Mouse (Mus musculus) cerebellum, adult 2 months (tissue): ENCODE data around the gene Naaladl1. TPM values are rescaled to one million over a fixed set of nuclear protein-coding genes. Genes with fewer than 3 reads are reported as not detected.
A peak's percentile ranks its signal among the peaks of the same experiment; 100 is the strongest.

Experiments
- DNase-seq, 2 experiments: peaks; one replicate each; pipeline ENCODE4 v3.0.0; 2021
- H3K27ac ChIP-seq: fragments of 200-500 bp; 2 replicates; pipeline ENCODE4 v1.5.1; 2012; ENCODE audit warnings: low read length, control low read depth, inconsistent platforms; ENCODE audit not compliant: insufficient read depth
- H3K27me3 ChIP-seq: fragments of 200-500 bp; 2 replicates; pipeline ENCODE4 v1.6.1; 2012; ENCODE audit warnings: inconsistent platforms, mild to moderate bottlenecking, low read length, moderate library complexity; ENCODE audit not compliant: control insufficient read depth, insufficient read depth
- H3K4me1 ChIP-seq: fragments of 200-500 bp; 2 replicates; pipeline ENCODE4 v1.6.1; 2011; ENCODE audit warnings: low read length; ENCODE audit not compliant: control insufficient read depth, insufficient read depth
- H3K4me3 ChIP-seq: fragments of 200-500 bp; replicated peaks from 2 replicates; pipeline ENCODE3; 2011; ENCODE audit warnings: mild to moderate bottlenecking, low read depth, low read length, control low read depth; ENCODE audit not compliant: insufficient read depth
- CTCF ChIP-seq: fragments of 200-500 bp; IDR thresholded peaks from 2 replicates; pipeline ENCODE4 v1.5.1; 2011; ENCODE audit warnings: low read depth, mild to moderate bottlenecking, control low read depth, low read length, moderate library complexity, borderline replicate concordance; ENCODE audit not compliant: insufficient read depth
- POLR2A ChIP-seq: fragments of 200-500 bp; IDR thresholded peaks from 2 replicates; pipeline ENCODE4 v1.6.1; 2011; ENCODE audit warnings: low read length, control low read depth, borderline replicate concordance; ENCODE audit not compliant: insufficient read depth
- WGBS: fragments of 180-500 bp; shearing (Covaris S2); methylation state at CpG from one replicate; pipeline ENCODE4 v1.1.7; 2018; 5-methylcytosine and 5-hydroxymethylcytosine counted together
- polyA plus RNA-seq: library from polyadenylated mRNA; depleted of rRNA; stranded (reverse); fragments of >200 nt; gene quantifications from 2 replicates; pipeline ENCODE4 v1.2.3, GENCODE M21; 2012

Naaladl1 gene
- polyA plus RNA-seq, 1 experiment = 0.05 TPM

- peak in 1 of 2 experiments; percentile 18 for DNase-seq
- Histone ChIP-seq H3K27me3 (no peaks in the 10 kb centered on the region), H3K4me3 (no peak overlapping the region), H3K27ac (no peak overlapping the region), H3K4me1 (0 out of 2 replicates have a peak, but pooled peaks cover 3% of the 10 kb centered on the region)
- TF ChIP-seq POLR2A = no peak
- no peak for TF ChIP-seq CTCF
- under 1% methylated on average over 17 of the region's 17 CpGs for WGBS
Measured at GRCm38 (mm10) chr19:6085417-6085879, 20.1 kb upstream of the Naaladl1 start.

GRCm38 (mm10) chr19:6088841-6089240 lies 16.7 kb upstream of the Naaladl1 start:
- 0 out of 2 replicates have a peak, but pooled peaks cover 1% of the 10 kb centered on the region for H3K4me1 ChIP-seq
- DNase-seq = no peak
- TF ChIP-seq POLR2A (no peak), CTCF (no peak)
- H3K4me3 ChIP-seq = no peak overlapping the region
- no peak overlapping the region for H3K27ac ChIP-seq
- no peaks in the 10 kb centered on the region for H3K27me3 ChIP-seq
- WGBS = 94% methylated on average over 13 of the region's 13 CpGs

- WGBS = 83% methylated on average over 7 of the region's 7 CpGs
- DNase-seq = no peak
- no peaks in the 10 kb centered on the region for H3K4me1 ChIP-seq
- H3K27me3 ChIP-seq = no peaks in the 10 kb centered on the region
- TF ChIP-seq POLR2A (no peak), CTCF (no peak)
- H3K4me3 ChIP-seq = no peak within 1 kb of the TSS
- H3K27ac ChIP-seq = no peak within 1 kb of the TSS
Measured at GRCm38 (mm10) chr19:6094119-6094518, 11.5 kb upstream of the Naaladl1 start, which contains the start of gene AC131692.1. Gene AC131692.1, plus strand, starts transcription at chr19:6094419.

GRCm38 (mm10) chr19:6097847-6098246 lies 7.7 kb upstream of the Naaladl1 start:
- H3K27me3 ChIP-seq = no peaks in the 10 kb centered on the region
- no peaks in the 10 kb centered on the region for H3K4me1 ChIP-seq
- no peak overlapping the region for H3K27ac ChIP-seq
- no peak for DNase-seq
- 84% methylated on average over 3 of the region's 3 CpGs for WGBS
- TF ChIP-seq POLR2A (no peak), CTCF (no peak)
- H3K4me3 ChIP-seq = no peak overlapping the region

- Histone ChIP-seq H3K27me3 (no peaks in the 10 kb centered on the region), H3K4me3 (no peak overlapping the region), H3K4me1 (no peaks in the 10 kb centered on the region), H3K27ac (no peak overlapping the region)
- 75% methylated on average over 6 of the region's 6 CpGs for WGBS
- no peak for DNase-seq
- TF ChIP-seq CTCF = no peak
- no peak for TF ChIP-seq POLR2A
Measured at GRCm38 (mm10) chr19:6101186-6101585, 4.4 kb upstream of the Naaladl1 start.

- WGBS = 68% methylated on average over 6 of the region's 6 CpGs
- TF ChIP-seq CTCF (no peak), POLR2A (no peak)
- DNase-seq = no peak
- Histone ChIP-seq H3K4me1 (no peaks in the 10 kb centered on the region), H3K27me3 (no peaks in the 10 kb centered on the region), H3K4me3 (no peak overlapping the region), H3K27ac (no peak overlapping the region)
Measured at GRCm38 (mm10) chr19:6102169-6102853, 3.3 kb upstream of the Naaladl1 start.

- Histone ChIP-seq H3K4me1 (no peaks in the 10 kb centered on the region), H3K27ac (no peak overlapping the region), H3K27me3 (no peaks in the 10 kb centered on the region), H3K4me3 (no peak overlapping the region)
- no peak for DNase-seq
- TF ChIP-seq CTCF = no peak
- no peak for TF ChIP-seq POLR2A
- WGBS = 88% methylated on average over 4 of the region's 4 CpGs
Measured at GRCm38 (mm10) chr19:6104476-6104875, 1.1 kb upstream of the Naaladl1 start.

GRCm38 (mm10) chr19:6113116-6113515 lies 7.5 kb downstream of the Naaladl1 start:
- H3K4me3 ChIP-seq = no peak overlapping the region
- TF ChIP-seq POLR2A (no peak), CTCF (no peak)
- DNase-seq = no peak
- no peaks in the 10 kb centered on the region for H3K27me3 ChIP-seq
- H3K27ac ChIP-seq = no peak overlapping the region
- H3K4me1 ChIP-seq = peaks cover 10% of the 10 kb centered on the region
- 51% methylated on average over 6 of the region's 6 CpGs for WGBS
